Mouse (Mus musculus): ENCODE data around the gene Wdtc1. TPM values are rescaled to one million over a fixed set of nuclear protein-coding genes. Genes with fewer than 3 reads are reported as not detected.
A peak's percentile ranks its signal among the peaks of the same experiment; 100 is the strongest.

Gene Wdtc1
- polyA plus RNA-seq, 1 experiment from 2014 or later = 18.7 TPM

DNA sequence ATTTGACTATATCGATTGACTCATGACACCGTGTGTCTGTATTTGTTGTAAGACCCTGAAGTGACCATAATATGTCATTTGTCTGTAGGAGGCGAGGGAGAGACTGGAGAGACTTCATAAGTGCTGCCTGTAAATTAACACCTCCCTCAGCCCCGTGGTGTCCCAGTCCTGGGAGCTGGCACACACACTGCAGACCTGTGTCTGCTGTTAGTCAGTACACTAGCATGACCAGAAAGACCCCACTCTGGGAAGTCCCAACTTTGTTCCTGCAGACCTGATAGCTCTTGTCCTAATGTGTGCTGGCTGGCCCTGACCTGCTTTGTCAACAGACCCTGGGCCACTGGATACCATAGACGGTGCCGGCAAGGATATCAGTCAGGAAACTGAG, 19.0 kb upstream of the Wdtc1 start:
- Histone ChIP-seq H3K27me3 (no peaks in the 10 kb centered on the region), H3K4me1 (peaks cover 51% of the 10 kb centered on the region), H3K9ac (no peak overlapping the region), H3K27ac (no peak overlapping the region), H3K36me3 (peaks cover 3% of the 10 kb centered on the region), H3K4me2 (replicated peaks) (peak overlapping the region; percentile 80), H3K4me3 (peak overlapping the region; percentile 20), H3K9me3 (no peaks in the 10 kb centered on the region)
- WGBS = 67% methylated on average over 6 of the region's 6 CpGs
- no peak for ATAC-seq (ENCODE audit: insufficient number of reproducible peaks, insufficient read depth, low FRiP score, low TSS enrichment)

DNA sequence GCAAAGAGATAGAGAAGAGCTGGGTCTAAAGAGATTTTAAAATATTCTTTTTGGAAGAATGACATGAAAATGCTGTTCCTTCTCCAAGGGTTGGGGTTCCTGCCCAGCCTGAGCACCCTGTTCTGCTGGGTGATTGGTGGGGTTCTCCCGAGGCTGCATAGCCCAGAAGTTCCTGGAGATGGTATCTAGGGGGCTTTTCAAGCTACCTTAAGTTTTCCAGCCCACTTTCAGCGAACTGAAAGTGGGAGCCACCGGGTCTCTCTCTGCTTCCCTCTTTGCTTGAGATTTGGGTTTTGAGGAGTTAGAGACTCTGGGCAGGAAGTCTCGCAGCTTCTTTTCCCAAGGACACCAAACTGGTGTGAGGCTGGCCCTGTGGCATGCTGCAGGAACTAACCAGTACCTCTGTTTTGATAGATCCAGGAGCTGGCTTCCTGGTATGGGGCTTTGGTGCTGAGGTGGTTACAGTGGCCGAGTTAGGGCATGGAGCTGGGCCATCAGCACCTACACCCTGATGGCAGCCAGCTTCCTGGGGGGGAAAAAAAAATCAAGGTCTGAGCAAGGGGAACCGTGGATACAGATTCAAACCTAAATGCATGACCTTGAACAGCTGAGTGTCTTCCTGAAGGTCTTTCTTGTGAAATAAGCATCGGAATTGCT, 18.5 kb upstream of the Wdtc1 start:
- Histone ChIP-seq H3K9ac (no peak overlapping the region), H3K27ac (no peak overlapping the region), H3K9me3 (no peaks in the 10 kb centered on the region), H3K36me3 (peaks cover 3% of the 10 kb centered on the region), H3K4me1 (peaks cover 51% of the 10 kb centered on the region), H3K27me3 (no peaks in the 10 kb centered on the region), H3K4me3 (peak overlapping the region; percentile 85), H3K4me2 (replicated peaks) (peak overlapping the region; percentile 80)
- 77% methylated on average over 7 of the region's 7 CpGs for WGBS
- no peak for ATAC-seq (ENCODE audit: insufficient number of reproducible peaks, insufficient read depth, low FRiP score, low TSS enrichment)

DNA sequence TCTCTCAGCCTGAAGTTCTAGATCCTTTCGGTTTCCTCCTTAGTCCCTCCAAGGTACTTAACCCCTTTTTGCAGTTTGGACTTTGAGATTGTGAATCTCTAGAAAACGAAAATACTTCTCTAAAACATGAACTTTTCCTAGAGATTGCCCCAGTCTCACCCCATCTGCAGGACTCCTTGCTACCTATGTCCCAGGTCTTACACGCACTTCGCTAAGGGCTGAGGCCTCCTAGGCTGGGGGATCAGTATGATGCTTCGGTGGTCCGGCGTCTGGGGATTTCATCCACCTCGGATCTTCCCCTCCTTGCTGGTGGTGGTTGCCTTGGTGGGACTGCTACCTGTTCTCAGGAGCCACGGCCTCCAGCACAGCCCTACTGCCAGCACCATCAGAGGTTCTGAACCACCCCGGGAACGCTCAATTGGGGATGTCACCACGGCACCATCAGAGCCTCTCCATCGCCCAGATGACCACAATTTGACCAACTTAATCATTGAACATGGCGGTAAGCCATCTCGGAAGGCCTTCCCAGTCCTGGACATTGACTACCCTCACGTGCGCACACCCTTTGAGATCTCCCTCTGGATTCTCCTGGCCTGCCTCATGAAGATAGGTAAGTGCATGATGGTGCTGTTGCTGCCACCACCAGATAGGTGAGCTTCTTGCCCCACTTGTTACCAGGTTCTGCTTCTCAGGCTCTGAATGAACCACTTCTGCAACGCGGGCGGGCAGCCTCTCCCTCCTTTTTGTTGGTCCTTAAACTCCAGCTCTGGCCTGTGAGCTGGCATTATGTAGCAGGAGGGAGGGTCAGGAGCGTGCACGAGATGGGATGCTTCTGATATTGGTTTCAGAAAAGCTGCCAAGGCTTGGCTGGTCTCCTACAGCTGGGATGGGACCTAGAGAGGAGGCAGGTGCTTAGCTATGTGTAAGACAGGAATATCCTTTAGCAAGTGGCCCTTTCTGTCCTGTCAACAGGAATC, 17.3 kb upstream of the Wdtc1 start:
- 71% methylated on average over 22 of the region's 22 CpGs for WGBS
- peak overlapping the region; percentile 85 for H3K4me3 ChIP-seq

DNA sequence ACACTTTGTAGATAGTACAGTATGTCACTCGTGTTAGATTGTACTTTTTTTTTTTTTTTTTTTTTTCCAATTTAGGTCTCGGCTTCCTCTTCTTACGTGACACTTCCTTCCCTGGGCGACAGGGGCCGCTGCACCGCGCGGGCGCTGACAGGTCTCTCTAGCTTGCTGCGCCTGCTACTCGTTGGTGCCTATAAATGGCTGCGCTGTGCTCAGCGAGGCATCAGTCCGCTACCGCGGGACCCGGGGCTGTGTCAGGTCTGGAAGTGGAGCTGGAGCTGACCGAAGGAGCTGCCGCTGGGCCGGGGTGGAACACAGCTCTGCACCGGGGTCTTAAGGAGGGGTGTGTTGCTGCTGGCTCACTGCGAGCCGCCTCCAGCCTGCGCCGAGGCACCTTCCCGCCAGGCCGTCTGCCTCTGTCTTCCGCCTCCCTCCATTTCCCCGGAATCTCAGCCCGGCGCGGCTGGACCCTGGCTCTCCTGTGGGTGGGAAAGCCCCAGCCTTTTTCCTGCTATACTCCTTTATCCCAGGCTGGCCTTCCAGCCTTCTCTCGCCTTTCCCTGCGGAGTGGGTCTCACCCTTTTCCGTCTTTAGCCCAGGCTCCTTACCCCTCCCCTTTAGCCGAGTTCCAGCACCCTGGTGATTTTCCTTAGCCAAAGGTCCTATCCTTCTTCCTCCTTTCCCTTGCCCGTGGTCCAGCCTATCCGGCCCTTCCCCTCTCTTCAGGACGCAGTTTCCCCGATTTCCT, 16.4 kb upstream of the Wdtc1 start, which contains the start of gene Slc9a1:
TSS of gene Slc9a1 (plus strand) at position 154 of the 745 bp plus-strand sequence.
- 1% methylated on average over 40 of the region's 40 CpGs for WGBS
- H3K4me2 ChIP-seq (replicated peaks) = peak within 1 kb of the TSS; percentile 80

More for the DNA sequence above, 17.3 kb upstream of the Wdtc1 start:
- H3K4me2 ChIP-seq (replicated peaks) = peak overlapping the region; percentile 80
- no peak for ATAC-seq (ENCODE audit: insufficient number of reproducible peaks, insufficient read depth, low FRiP score, low TSS enrichment)
- H3K4me1 ChIP-seq = peaks cover 43% of the 10 kb centered on the region
- H3K27me3 ChIP-seq = no peaks in the 10 kb centered on the region
- no peaks in the 10 kb centered on the region for H3K9me3 ChIP-seq
- H3K27ac ChIP-seq = peak overlapping the region; percentile 79; the same call in 1 of the 2 replicates
- peak overlapping the region; percentile 83 for H3K9ac ChIP-seq
- no peaks in the 10 kb centered on the region; the same call in 1 of the 2 replicates for H3K36me3 ChIP-seq

DNA sequence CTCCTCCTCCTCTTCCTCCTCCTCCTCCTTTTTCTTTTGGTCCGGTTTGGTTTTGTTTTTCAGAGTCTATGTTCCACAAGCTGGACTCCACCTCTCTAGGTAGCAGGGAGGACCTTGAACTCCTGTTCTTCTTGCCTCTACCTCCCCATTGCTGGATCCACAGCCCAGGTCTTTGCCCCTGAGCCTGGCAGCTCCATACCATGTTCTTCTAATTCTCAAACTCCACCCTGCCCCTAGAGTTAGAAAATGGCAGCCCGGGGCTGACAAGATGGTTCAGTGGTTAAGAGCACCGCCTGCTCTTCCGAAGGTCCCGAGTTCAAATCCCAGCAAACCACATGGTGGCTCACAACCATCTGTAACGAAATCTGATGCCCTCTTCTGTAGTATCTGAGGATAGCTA, 1.4 kb upstream of the Wdtc1 start:
- Histone ChIP-seq H3K4me2 (replicated peaks) (no peak overlapping the region), H3K27me3 (no peaks in the 10 kb centered on the region), H3K36me3 (no peaks in the 10 kb centered on the region), H3K4me1 (no peaks in the 10 kb centered on the region), H3K9ac (no peak overlapping the region), H3K27ac (no peak overlapping the region), H3K9me3 (no peaks in the 10 kb centered on the region), H3K4me3 (no peak overlapping the region)
- ATAC-seq (ENCODE audit: insufficient number of reproducible peaks, insufficient read depth, low FRiP score, low TSS enrichment) = no peak
- 88% methylated on average over 6 of the region's 6 CpGs for WGBS

More for the DNA sequence above, 16.4 kb upstream of the Wdtc1 start, which contains the start of gene Slc9a1:
- peak within 1 kb of the TSS; percentile 83 for H3K9ac ChIP-seq
- peak; percentile 93 for ATAC-seq (ENCODE audit: insufficient number of reproducible peaks, insufficient read depth, low FRiP score, low TSS enrichment)
- H3K27me3 ChIP-seq = no peaks in the 10 kb centered on the region
- H3K36me3 ChIP-seq = no peaks in the 10 kb centered on the region
- H3K27ac ChIP-seq = peak within 1 kb of the TSS; percentile 79
- peak within 1 kb of the TSS; percentile 85 for H3K4me3 ChIP-seq
- no peaks in the 10 kb centered on the region for H3K9me3 ChIP-seq
- H3K4me1 ChIP-seq = peaks cover 41% of the 10 kb centered on the region

DNA sequence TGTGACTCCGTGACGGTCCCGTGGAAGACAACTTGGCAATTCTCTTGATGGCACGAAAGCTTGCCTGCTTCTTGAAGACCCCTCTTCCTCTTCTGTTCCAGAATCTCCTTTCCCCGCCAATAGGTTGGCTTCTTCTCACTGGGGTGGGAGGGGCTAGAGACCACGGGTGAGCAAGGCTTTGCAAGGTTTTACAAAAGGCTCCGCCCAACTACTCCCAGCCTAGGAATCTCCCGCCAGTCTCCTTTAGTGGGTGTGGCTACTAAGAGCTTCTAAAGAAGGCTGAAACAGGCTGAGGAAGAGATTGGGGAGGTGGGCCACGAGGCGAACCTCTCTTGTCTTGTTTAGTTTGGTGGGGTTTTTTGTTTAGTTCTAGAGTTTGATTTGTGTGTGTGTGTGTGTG, 484 bp downstream of the Wdtc1 start:
- Histone ChIP-seq H3K9me3 (no peaks in the 10 kb centered on the region), H3K4me2 (replicated peaks) (no peak overlapping the region)

DNA sequence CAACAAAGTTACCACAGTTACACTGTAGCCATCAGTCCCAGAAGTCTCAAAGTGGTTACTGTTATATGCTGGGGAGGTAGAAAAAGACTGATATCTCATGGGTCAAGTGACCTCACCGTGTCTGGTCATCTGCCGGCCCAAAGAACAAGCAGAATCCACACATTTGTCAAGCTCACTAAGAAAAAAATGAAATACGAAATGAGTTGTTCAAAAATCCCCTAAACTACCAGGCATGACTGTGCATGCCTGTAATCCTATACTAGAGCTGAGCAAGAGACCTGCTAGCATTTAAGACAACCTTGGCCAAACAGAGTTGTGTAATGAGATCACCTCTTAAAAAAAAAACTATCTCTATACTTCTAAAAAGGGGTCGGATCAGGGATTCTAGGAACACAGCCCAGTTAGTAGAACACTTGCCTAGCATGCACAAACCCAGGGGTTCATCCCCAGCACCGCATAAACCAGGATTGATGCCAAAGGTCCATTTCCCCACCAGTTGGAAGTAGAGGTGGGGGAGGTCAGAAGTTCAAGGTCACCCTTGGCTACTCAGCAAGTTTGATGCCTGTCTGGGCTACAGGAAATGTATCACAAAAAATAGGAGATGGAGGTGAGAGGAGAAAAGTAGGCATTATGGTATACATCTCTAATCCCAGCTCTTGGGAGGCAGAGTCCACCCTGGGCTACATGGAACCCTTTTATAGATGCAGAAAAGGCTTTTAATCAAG, 5.1 kb downstream of the Wdtc1 start:
- no peaks in the 10 kb centered on the region for H3K4me1 ChIP-seq
- 79% methylated on average over 5 of the region's 5 CpGs for WGBS
- no peak overlapping the region for H3K27ac ChIP-seq
- H3K27me3 ChIP-seq = no peaks in the 10 kb centered on the region
- ATAC-seq (ENCODE audit: insufficient number of reproducible peaks, insufficient read depth, low FRiP score, low TSS enrichment) = no peak
- H3K4me3 ChIP-seq = no peak overlapping the region
- no peak overlapping the region for H3K4me2 ChIP-seq (replicated peaks)
- no peak overlapping the region for H3K9ac ChIP-seq
- H3K36me3 ChIP-seq = no peaks in the 10 kb centered on the region
- H3K9me3 ChIP-seq = no peaks in the 10 kb centered on the region

More for the DNA sequence above, 484 bp downstream of the Wdtc1 start:
- no peak overlapping the region for H3K9ac ChIP-seq
- H3K36me3 ChIP-seq = no peaks in the 10 kb centered on the region
- no peak overlapping the region for H3K4me3 ChIP-seq
- H3K27me3 ChIP-seq = no peaks in the 10 kb centered on the region
- no peak overlapping the region for H3K27ac ChIP-seq
- no peaks in the 10 kb centered on the region for H3K4me1 ChIP-seq
- WGBS = 71% methylated on average over 10 of the region's 10 CpGs
- no peak for ATAC-seq (ENCODE audit: insufficient number of reproducible peaks, insufficient read depth, low FRiP score, low TSS enrichment)

DNA sequence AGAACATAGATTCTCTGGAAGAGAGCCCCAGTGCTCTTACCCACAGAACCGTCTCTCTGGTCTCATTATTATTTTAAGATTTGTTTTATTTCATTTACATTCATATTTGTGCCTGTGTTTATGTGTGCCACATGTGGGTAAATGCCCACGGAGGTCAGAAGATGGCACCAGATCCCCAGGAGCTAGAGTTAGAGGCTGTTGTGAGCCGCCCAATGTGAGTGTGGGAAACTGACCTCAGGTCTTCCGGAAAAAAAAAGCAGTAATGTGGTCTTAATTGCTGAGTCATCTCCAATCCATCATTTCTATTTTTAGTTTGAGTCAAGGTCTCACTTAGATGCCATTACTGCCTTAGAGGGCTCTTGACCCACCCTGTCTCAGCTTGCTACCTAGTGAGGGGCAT, 5.7 kb downstream of the Wdtc1 start:
- ATAC-seq (ENCODE audit: insufficient number of reproducible peaks, insufficient read depth, low FRiP score, low TSS enrichment) = no peak
- Histone ChIP-seq H3K9me3 (no peaks in the 10 kb centered on the region), H3K9ac (no peak overlapping the region), H3K27me3 (no peaks in the 10 kb centered on the region), H3K27ac (no peak overlapping the region), H3K4me1 (no peaks in the 10 kb centered on the region), H3K4me3 (no peak overlapping the region), H3K36me3 (no peaks in the 10 kb centered on the region), H3K4me2 (replicated peaks) (no peak overlapping the region)
- 63% methylated on average over 4 of the region's 4 CpGs for WGBS

DNA sequence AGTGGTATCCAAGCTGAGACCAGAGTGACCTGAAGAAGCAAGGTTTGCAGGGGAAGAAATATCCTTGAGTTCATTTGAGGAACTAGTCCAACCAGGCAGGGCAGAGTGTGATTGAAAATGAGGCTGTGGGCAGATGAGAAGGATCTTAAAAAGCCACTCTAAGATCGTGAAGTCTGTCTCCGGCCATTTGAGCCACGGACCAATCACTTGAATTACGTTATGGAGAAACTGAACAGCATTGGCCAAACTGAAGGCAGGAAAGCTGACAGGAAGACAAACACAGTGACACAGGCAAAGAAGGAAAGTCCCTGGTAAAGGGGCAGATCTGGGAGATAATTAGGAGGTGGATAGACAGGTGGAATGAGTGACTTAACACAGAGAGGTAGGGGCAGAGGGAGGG, 6.7 kb downstream of the Wdtc1 start:
- H3K27ac ChIP-seq = no peak overlapping the region
- H3K9ac ChIP-seq = no peak overlapping the region
- H3K9me3 ChIP-seq = no peaks in the 10 kb centered on the region
- no peaks in the 10 kb centered on the region for H3K27me3 ChIP-seq
- H3K36me3 ChIP-seq = no peaks in the 10 kb centered on the region
- 78% methylated on average over 4 of the region's 4 CpGs for WGBS
- no peak for ATAC-seq (ENCODE audit: insufficient number of reproducible peaks, insufficient read depth, low FRiP score, low TSS enrichment)
- H3K4me1 ChIP-seq = no peaks in the 10 kb centered on the region
- H3K4me2 ChIP-seq (replicated peaks) = no peak overlapping the region
- no peak overlapping the region for H3K4me3 ChIP-seq

DNA sequence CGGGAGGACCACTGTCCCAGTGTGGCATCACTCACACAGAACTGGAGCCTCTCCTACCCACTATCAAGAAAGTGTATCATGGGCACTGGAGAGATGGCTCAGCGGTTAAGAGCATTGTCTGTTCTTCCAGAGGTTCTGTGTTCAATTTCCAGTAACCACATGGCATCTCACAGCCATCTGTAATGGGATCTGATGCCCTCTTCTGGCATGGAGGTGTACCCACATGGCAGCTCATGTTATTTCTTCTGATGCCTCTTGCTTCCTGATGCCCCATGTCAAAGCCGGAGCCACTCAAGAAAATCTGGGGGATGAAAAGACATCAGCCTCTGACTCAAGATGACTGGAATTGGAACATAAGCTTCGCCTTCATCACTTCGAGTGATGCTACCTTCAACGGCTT, 7.6 kb downstream of the Wdtc1 start:
- no peak for ATAC-seq (ENCODE audit: insufficient number of reproducible peaks, insufficient read depth, low FRiP score, low TSS enrichment)
- no peak overlapping the region for H3K4me2 ChIP-seq (replicated peaks)
- no peaks in the 10 kb centered on the region for H3K36me3 ChIP-seq
- no peaks in the 10 kb centered on the region for H3K9me3 ChIP-seq
- no peak overlapping the region for H3K4me3 ChIP-seq
- H3K9ac ChIP-seq = no peak overlapping the region
- WGBS = 84% methylated on average over 6 of the region's 6 CpGs
- H3K27me3 ChIP-seq = no peaks in the 10 kb centered on the region
- no peaks in the 10 kb centered on the region for H3K4me1 ChIP-seq
- no peak overlapping the region for H3K27ac ChIP-seq

DNA sequence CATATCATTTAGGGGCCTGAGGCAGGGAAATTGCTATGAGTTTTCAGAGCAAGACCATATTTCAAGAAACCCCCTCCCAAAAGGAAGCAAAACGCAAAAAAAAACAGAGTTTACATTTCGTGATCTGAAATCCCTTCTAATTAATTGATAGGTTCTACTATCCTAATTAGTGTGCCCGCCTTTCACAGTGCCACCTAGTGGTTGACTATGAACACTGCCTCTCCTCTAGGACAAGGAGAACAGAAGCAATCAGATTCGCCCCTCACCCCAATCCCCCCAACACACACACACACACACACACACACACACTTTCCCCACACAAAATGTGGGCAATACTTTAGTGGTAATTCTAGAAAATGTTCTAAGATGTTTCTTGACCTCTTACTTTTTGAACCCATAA, 9.2 kb downstream of the Wdtc1 start:
- WGBS = 8% methylated on average over 4 of the region's 4 CpGs
- Histone ChIP-seq H3K36me3 (no peaks in the 10 kb centered on the region), H3K9me3 (no peaks in the 10 kb centered on the region), H3K4me1 (0 out of 2 replicates have a peak, but pooled peaks cover 2% of the 10 kb centered on the region), H3K9ac (no peak overlapping the region), H3K4me3 (no peak overlapping the region), H3K27me3 (no peaks in the 10 kb centered on the region), H3K27ac (no peak overlapping the region), H3K4me2 (replicated peaks) (no peak overlapping the region)
- ATAC-seq (ENCODE audit: insufficient number of reproducible peaks, insufficient read depth, low FRiP score, low TSS enrichment) = no peak

Data from embryonic facial prominence, embryonic 12.5 days (tissue).